Mouse (Mus musculus) spleen, postnatal 4 days (tissue): ENCODE measurements around the gene Rfx1.
A peak's percentile ranks its signal among the peaks of the same experiment; 100 is the strongest.

ENCODE experiments used
- DNase-seq, 2 experiments: peaks; one replicate each; pipeline ENCODE4 v3.0.0; 2022; ENCODE audit warnings: low spot score in 2 of 2

Rfx1 gene

DNA sequence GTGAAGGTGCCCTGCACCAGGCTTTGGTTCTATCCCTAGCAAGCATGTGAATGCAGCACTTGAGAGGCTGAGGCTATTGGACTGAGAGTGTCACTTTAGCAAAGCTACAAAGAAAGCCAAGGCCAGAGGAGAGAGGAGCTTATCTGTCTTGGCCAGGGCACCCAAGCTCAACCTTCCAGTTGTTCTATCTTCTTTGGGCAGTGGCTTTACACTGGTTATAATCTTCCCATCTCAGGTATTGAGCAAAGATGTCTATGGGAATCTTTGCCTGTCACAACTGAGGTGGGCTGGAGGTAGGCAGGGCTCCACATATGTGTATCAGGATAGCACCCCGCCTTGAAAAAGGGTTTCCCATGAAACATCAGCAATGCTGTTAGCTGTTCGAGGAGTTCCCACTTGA, 6.4 kb upstream of the Rfx1 start:
- DNase-seq: no peak

DNA sequence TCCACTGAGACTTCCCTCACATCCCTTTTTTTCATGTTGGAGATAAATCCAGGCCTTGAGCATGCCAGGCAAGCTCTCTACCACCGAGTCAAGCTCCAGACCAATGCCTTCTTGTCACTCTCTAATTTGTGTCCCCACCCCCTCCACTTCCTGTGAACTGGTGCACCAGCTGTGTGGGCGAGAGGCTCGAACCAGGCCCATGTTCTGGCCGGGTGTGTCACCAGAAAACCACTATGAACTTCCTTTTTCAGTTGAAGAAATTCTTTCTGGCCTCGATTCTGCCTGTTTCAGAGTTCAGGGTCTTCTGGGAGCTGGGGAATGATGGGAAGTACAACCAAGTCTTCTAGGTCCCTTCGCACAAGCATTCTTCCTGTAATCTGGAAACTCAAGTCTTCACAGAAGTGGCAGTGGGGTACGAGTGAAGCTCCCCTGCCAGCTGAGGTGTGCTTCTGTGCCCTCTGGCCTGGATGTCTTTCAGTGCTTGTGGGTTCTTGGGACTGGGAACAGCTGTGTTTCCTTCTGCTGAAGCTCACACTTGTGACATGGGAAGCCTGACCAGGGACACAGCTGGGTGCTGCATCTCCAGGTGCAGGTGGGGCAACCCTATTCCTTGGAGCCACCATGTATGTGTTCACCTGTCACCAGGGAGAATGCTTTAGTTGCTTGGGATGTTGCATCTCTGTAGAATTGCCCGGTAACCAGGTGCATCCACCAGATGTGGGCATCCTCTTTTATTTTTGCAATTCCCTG, 2.6 kb upstream of the Rfx1 start:
- DNase-seq: peak; percentile 64 to 75

- DNase-seq: no peak
Measured at GRCm38 (mm10) chr8:84065037-84065436, 1.6 kb upstream of the Rfx1 start, which contains the start of gene Gm10643. Gene Gm10643, minus strand, starts transcription at chr8:84065137.

DNA sequence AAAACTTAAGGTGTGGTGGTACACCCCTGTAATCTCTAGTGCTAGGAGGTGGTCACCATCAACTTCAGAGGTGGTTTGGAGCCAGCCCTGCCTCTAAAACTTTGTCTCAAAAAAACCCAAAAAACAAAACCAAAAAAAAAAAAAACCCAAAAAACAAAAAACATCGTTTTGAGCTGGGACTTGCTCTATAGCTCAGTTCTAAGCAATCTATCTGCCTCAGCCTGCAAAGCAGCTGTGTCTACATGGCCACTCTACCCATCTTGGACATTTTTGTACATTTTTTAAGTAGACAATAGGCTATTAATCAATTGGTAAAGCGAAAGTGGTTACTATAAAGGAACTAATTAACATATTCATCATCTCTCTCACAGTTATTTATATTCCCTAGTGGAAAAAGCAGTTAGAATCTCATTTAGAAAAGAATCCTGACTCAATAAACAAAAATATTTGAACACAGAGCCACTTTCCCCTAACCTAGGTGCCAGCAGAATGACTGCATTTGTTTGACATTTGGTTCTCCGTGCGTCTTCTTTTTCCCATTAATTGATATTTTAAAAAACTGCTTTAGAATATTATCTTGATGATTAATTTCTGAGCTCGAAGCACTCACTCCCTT, 1.1 kb upstream of the Rfx1 start:
- no peak for DNase-seq

GRCm38 (mm10) chr8:84067047-84067573, 476 bp downstream of the Rfx1 start:
- peak; percentile 98 to 100 for DNase-seq

DNA sequence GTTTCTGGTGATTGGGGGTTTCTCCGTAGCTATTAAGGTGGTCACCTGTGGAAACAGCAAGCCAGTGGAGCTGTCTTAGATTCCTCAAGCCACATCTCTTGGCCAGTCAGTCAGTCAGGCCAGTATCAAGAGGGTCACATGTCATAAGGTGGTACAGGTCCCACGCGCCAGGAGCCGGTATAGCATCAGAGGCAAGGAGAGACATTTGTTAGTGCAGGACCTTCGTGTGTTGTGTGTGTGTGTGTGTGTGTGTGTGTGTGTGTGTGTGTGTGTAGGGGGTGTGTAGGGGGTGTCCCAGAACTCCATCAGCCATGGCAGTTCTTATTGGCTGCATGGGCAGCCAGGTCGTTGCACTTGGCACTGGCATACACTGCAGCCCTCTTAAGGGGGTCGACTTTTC, 1.3 kb downstream of the Rfx1 start:
- no peak for DNase-seq

GRCm38 (mm10) chr8:84068316-84069035, 1.8 kb downstream of the Rfx1 start:
- no peak for DNase-seq

GRCm38 (mm10) chr8:84069169-84069568, 2.5 kb downstream of the Rfx1 start:
- DNase-seq: no peak

DNA sequence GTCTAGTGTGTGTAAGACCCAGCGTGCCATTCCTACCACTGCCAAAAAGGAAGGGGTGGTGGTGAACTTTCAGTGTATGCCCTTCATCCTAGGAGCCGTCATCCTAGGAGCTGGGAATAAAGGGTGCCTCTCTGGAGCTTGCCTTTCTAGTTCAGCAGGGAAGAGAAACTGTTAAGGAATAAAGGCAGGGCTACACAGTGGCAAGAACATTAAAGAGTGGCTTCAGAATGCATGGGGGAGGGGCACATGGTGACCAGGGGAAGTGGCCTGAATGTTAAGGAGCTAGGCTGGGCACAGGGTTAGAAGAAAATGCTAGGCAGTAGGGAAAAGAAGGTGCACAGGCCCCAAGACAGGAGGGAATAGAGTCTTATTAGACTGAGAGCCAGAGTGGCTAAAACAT, 3.1 kb downstream of the Rfx1 start:
- no peak for DNase-seq

- no peak for DNase-seq
Measured at GRCm38 (mm10) chr8:84070241-84070640, 3.6 kb downstream of the Rfx1 start.

GRCm38 (mm10) chr8:84070667-84071066, 4.0 kb downstream of the Rfx1 start:
- no peak for DNase-seq

GRCm38 (mm10) chr8:84071921-84072320, 5.3 kb downstream of the Rfx1 start:
- DNase-seq: no peak

DNA sequence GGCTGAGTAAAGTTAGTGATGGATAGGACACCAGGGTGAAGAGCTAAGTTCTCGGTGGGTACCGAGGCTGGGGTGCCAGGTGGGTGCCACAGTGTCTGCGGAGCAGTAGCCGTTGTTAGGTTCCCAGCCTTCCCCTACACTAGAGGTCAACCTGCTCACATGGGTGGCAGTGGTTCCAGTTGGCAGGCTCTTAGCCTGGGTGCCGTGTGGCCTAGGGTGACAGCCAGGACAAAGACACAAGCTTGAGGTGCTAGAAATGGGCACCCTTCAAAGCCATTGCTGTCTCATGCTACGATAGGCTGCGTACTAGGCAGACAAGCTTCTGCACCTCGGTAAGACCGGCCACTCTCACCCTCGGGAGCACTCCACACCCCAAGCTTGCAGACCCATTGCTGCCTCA, 5.7 kb downstream of the Rfx1 start:
- no peak for DNase-seq

DNA sequence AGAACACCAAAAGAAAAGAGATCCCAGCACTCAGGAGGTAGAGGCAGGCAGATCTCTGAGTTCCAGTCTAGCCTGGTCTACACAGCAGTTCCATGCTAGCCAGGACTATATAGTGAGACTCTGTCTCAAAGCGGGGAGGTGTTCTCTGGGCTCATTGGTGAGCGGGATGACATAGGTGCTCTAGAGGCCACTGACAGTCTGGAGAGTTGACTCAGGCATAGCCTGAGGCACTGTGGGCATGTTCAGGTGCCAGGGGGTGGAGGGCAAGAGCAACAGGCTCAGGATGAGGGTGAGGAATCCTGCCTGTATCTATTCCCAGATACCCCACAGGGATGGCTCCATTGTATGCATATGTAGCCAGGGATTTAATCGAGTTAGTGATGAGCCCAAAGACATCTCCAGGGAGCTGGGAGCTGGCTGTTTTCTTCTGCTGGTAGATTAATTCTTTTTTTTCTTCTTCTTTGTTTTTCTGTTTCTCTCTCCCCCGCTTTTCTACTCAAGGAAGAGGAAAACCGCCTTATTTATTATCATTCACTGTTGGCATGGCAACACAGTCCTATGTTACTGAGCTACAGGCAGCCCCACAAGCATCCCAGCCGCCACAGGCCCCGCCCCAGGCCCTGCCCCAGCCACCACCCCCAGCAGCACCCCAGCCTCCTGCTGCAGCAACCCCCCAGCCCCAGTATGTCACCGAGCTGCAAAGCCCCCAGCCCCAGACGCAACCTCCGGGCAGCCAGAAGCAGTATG, 6.8 kb downstream of the Rfx1 start:
- no peak for DNase-seq

DNA sequence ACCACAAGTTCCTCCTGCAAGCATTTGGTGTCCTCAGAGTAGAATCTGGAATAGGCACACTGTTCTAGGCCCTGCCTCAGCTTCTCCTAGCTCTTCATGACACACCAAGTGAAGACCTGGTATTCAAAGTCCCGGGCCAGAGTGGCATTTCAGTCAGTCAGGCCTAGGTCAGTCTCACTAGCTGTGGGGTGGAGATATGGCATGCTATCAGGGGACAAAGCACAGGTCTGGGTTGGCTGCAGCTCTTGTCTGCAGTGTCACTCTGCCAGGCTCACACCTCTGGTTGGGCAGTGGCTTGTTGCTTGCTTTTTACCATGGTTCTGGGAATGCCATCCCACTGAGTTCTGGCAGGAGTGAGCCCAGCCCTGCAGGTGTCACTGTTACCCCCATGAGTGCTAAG, 9.8 kb downstream of the Rfx1 start:
- no peak for DNase-seq

DNA sequence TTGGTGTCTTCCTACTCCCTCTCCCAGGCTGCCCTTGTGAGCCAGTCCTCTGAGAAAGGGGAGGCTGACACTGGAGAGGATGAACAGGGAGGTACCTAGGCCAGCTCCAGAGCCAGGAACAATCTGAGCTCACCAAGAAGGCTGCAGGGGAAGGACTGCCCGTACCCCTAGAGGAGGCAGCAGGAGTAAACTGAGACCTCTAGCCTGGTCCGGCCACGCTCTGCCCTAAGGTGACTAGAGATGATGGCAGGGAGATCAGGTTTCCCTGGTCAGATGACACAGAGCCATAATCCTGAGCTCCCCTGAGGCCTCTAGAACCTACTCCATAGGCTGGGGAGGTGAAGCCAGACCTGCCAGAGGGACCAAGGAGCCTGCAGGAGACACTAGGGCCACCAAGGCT, 10.2 kb downstream of the Rfx1 start:
- no peak for DNase-seq

GRCm38 (mm10) chr8:84079206-84079605, 12.6 kb downstream of the Rfx1 start:
- DNase-seq: no peak

GRCm38 (mm10) chr8:84083829-84084241, 17.2 kb downstream of the Rfx1 start:
- no peak for DNase-seq

DNA sequence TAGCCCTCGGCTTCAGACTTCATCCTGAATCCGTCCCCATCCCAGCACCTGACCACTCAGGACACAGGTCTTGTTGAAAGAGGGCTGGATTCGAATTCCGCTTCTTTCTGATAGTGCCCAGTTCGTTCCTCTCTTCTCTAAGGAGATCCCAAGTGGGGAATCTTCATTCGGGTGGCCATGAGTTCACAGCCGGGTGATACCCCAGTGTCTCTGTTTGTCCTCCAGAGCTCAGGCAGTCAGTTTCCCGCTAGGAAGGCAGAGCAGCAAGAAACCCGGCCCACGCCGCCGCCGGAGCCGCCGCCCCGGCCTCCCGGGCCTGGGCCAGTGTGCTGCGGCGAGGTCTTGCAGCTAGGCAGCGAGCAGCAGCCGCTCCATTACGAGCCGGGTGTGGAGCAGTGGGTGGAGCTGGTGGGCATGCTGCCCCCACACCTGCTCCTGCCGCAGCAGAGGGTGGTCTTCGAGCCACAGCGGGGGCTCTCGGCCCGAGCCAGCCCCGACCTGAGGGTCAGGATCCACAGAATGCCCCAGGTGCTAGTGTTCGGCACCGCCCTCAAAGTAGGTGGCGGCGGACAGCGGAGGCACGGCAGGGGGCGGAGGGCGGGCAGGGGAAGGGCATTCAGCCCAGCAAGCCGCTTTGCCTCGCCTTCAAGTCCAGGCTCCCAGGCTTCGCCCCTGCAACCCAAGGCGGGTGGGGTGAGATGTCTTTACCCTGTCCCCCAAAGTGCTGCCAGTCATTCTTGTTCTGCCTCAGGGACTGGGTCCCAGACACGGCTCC, 17.9 kb downstream of the Rfx1 start:
- DNase-seq: no peak

GRCm38 (mm10) chr8:84087156-84087555, 20.5 kb downstream of the Rfx1 start:
- DNase-seq: no peak

DNA sequence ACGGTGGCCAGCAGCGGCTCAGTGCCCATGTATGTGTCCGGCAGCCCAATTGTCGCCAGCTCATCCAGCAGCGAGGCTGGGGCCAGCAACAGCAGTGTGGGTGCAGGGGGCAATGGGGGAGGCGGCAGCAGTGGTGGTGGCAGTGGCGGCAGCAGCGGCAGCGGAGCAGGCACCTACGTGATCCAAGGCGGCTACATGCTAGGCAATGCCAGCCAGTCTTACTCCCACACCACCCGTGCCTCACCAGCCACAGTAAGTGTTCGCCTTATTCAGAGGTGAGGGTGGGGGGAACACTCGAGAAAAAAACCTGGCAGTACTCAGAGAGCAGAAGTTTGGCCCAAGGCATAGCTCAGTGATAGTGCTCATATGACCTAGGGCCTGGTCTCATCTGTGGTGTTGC, 21.2 kb downstream of the Rfx1 start:
- no peak for DNase-seq
